Mouse (Mus musculus) embryo, embryonic 10.5 days (tissue): ENCODE results near the gene Psmd12.
A peak's percentile ranks its signal among the peaks of the same experiment; 100 is the strongest.

Experiments used
- DNase-seq: peaks from one replicate; pipeline ENCODE4 v3.0.0-alpha.2; 2015; ENCODE audit warnings: low spot score

Gene Psmd12

DNA sequence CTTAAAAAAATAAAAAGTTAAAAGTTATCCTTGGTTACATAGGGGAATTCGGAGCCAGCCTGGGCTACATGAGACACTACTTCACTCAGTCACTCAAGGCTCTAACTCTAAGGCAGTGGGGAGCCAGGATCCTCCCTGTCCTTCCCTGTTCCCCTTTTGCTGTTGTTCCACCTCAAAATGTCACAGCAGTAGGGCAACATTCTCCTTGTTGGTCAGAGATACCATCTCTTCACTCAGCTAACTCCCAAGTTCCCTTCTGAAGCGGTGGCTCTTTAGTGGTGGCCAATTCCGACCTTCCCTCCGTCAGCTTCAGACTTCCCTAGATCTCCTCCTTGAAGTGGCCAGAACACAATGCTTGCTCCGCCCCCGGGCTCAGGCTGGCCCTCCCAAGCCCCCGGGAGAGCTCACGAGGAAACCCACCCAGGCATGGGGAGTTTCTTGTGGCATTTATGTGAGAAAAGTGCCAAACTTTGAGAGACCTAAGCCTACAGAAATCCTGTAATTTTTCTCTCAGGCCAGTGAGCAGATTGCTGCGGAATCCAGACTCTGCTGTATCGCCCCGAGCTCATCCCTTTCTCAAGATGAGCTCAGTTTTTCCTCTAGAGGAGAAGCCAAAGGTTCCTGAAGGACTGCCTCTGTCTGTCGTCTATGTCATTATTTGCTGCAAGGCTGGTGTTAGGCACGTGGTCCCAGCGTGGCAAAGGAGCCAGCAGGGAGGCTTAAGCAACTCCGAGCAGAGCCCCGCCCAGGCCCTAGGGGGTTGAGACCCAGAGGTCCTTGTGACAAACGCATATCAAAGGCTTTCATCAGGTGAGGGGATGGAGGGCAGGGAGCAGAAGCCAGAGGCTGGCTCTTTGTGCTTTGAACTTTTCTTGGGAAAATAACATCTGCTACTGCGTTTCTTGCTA is 31.3 kb downstream of the Psmd12 start:
- peak; percentile 59 for DNase-seq

DNA sequence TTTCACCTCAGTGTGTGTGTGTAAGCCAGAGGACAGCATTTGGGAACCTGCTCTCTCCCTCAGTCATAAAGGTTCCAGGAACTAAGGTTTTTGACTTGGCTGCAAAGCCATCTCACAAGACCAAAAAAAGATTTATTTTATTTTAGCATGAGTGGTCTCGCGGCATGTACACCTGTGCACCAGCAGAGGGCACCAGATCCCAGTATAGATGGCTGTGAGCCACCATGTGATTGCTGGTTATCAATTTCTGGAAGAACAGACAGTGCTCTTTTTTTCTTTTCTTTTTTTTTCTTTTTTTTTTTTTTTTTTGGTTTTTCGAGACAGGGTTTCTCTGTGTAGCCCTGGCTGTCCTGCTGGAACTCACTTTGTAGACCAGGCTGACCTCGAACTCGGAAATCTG is 32.7 kb downstream of the Psmd12 start:
- DNase-seq: peak; percentile 84

DNA sequence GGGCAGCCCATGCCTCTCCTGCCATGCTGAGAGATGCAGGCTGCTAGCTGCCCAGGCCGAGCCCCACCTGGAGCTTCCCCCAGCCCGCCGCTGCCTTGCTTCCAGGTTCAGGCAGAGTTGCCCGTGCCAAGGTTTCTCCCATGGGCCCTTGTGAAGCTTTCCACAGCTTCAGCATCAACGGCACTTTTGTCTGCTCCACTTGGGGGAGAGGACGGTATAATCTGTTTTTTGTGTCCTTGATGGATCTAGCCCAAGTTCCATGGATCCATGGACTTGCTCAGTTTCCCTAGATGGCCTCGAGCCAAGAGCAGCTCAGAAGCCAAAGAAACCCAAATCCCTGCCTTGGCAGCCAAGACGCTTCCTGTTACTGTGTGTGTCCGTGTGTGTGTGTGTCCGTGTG is 33.8 kb downstream of the Psmd12 start:
- DNase-seq: no peak

DNA sequence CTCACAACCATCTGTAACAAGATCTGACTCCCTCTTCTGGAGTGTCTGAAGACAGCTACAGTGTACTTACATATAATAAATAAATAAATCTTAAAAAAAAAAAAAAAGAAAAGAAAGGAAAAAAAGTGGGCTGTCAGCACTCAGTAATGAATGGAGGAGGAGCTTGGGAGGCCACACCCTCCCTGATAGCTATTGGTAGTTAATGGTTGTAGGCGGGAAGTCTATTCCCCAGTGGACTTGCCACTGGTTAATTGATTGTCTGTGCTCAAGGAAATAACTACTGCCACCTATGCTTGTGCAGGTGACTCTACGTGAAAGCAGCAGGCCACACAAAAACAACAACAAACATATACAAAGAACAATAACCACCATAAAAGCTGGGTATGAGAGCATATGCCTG is 37.1 kb downstream of the Psmd12 start:
- no peak for DNase-seq

DNA sequence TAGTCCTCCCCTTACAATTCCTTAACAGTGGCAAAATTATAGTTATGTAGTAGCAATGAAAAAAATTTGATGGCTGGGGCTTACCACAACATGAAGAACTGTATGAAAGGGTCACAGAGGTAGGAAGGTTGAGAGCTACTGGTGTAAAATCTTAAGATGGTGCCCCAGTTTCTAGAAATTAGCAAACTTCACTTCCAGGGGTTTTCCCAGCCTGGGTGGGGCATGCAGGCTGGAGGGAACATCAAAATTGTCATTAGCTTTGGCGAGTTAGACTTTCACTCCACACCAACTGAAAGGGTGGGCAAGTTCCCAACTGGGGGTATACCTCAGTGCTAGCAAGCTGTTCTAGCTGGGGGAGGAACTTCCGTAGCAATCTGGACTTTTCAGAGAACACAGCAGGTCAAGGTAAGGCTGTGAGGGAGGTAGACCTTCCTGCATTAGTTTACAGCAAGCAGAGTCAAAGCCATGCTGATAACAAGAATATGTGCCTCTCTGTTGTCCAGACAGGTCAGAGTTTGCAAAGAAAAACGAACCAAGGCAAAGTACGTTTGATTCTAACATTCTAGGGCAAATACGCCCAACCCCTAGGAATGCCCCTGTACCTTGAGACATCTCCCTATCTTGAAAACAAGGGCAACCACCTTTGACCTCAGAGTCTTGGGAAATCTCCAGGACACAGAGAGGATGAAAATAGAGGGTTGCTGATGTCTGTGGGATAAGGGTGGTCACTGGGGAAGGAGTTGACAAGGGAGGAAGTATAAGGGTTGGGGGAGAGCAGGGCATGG is 39.6 kb downstream of the Psmd12 start:
- no peak for DNase-seq

DNA sequence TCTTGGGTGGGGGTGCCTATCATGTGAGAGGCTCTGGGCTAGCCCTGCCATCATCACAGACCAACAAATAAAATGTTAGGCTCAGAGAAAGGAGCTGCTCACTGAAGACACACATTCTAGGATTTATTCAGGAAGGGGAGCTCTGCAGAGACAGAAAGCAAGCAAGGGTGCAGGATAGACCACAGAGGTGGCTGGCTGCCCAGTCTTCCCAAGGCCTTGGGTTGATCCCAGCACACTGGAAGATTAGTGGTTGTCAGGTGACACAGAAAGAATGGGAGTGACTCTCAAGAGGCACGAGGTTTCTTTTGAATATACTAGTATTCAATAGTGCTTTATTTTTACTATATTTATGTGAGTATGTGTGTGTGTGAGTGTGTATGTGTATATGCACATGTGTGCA is 41.9 kb downstream of the Psmd12 start:
- no peak for DNase-seq

DNA sequence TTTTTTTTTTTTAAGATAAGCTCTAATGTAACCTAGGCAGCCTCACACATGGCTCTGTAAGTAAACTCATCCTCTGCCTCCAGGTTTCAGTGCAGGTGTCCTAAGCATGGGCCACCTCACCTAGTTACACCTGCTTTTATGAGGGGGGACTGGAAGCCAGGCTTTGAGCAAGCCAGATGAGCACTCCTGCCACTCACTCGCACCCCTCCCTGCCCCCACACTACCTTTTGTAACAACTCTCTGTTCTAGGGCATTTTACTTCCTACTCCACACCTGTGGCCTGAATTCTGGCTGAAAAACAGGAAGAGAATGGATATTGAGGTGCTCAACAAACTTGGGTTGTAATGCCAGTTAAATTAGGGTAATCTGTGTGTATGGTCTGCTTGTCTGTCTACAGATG is 45.7 kb downstream of the Psmd12 start:
- no peak for DNase-seq

DNA sequence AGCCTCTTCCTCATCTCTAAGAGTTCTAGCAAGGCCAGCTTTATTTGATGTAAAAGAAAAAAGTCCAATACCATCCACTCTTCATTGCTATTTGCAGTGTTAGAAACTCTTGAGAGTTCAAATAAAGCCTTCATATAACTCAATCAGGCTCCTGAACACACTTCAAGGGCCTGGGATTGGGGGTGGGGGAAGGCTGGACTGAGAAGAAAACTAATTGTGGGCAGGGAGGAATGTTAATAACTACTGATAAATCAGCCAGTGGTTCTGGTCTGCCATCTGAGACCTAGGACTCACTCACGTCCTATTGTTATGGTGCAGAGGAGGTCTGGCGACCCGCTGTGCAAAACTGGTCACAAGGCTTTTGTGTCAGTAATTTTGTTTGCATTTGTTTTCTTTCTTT is 48.3 kb downstream of the Psmd12 start:
- DNase-seq: peak; percentile 43

DNA sequence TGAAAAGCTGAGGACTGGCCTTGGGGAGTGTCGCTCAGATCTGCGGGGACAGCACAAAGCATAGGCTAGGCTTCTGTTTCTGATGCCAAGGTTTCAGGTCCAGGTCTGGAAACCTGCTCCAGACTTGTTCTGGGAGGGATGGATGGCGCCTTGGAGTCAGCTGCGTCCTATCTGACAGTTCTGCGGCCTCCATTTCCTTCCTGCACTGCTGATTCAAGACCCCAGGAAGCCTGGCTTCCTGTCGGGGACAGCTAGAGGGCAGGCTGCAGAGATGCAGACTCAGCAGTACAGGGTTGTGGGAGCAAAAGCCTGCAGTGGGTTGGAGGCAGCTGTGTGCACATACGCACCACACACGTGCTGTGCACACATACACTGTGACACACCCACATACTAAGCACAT is 50.0 kb downstream of the Psmd12 start:
- peak; percentile 20 for DNase-seq

DNA sequence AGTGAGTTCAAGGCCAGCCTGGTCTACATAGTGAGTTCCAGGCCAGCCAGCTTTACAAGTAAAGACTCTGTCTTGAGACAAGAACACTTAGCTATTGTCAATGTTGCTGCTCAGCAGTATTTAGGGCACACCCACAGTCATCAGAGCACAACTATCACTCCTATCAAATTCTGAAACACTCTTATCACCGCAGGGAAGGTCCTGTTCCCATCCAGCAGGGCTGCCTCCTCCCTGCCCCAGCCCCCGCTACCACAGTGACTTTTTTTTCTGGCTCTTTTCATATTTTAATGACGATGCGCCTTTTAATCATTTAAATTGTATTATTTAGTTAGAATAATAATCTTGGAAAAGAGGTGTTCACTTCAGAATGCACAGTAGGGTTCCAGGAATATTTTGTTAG is 52.2 kb downstream of the Psmd12 start:
- no peak for DNase-seq

DNA sequence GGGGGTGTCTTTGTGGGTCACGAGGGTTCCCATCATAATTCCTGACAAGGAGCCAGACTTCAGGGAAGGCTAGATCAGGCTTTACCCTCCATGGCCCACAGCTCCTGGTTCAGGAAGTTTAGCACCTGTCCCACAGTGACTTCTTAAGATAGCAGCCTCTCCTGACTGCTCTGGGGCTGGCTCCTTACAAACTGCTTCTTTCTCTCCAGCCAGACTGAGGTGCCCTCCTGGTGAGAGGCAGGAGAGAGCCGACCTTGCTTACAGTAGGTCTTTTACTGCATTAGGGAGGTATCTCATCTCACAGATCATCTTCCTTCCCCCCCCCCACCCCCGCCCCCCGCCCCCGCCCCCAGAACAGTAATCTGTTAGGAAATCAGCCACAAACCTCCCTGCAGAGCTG is 53.0 kb downstream of the Psmd12 start:
- DNase-seq: no peak

DNA sequence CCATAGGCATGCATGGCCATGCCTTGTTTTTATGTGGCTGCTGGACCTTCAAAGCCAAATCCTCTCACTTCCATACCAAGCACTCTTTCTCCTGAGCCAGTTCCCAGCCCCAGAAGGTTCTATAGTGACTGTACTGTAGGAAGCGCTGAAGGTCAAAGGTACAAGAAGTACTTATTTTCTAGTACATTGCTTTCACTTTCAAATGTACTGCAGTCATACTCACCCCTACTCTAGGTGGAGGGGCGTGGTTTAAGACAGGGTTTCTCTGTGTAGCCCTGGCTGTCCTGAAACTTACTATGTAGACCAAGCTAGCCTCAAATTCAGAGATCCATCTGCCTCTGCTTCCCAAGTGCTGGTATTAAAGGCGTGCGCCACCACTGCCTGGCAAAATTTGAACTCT is 59.7 kb downstream of the Psmd12 start:
- no peak for DNase-seq

DNA sequence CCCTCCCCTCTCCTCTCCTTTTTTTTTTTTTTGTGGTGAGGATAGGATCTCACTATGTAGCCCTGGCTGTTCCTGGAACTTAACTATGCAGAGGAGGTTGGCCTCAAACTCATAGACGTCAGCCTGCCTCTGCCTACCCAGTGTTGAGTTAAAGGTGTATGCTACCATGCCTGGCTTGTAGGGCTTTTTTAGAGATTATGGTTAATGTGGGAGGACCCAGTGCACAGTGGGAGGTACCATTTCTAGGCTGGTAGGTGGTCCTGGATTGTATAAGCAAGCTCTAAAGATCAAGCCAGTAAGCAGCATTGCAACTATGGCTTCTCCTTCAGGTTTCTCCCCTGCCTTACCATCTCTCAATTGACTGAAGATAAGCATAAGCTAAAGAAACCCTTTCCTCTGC is 61.1 kb downstream of the Psmd12 start:
- no peak for DNase-seq

DNA sequence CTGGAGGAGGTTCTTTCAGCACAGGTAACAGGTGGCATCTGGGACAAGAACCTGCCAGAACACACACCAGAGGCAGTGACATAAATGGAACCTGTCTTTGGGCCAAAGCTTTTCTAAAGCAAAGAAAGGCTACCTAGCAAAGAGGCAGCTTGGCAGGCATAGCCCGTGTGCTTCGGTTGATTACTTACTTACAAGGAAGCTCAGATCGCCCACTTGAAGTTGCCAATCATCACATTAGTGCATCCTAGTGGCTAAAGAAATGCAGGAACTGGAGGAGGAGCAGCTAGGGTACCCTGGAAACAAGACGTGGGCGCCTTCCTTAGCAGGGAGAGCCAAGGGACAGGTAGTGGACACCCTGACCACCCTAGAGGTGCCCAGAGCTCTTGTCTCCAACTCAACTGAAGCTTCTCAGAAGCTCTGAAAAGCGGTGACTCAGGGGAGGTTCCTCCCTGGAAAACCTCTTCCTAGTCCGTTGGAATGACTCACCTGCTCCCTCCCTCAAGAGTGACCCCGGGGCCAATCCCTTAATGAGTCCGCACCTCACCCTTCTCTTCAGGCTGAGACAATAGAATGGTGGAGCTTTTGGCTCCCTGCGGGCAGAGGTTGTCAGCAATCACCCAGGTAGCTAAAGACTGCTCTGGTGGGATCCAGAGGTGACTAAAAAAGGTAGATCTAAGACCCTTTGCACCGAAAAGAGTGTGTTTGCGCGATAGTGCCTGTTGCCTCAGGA is 66.6 kb downstream of the Psmd12 start:
- peak; percentile 10 for DNase-seq

DNA sequence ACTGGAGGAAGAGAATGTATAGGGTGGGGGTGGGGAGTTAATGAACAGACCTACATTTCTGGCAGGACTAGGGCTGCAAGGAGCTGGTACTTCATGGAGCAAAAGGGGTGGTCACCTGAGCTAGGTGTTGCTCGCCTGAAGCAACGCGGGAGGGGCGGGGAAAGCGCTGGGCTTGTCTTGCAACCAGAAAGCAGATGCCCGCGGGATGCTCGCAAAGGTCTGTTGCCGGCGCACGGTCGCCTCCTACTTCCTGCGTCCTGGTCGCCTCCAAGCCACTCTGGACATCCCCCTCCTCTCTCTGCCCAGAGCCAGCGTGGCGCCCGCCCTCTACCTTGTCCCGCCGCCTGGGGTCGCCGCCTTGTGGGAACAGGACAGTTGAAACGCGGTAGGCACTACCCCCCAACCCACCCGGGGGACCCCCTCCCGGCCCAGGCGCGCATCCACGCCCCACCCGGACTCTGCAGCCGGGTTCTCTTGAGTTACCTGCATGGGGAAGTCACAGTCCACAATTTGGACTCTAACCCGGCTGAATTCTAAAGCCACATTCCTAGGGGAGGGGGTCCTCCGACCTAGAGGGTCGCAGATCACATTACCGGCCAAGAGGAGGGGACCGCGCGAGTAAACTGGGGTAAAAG is 67.5 kb downstream of the Psmd12 start:
- peak; percentile 79 for DNase-seq

DNA sequence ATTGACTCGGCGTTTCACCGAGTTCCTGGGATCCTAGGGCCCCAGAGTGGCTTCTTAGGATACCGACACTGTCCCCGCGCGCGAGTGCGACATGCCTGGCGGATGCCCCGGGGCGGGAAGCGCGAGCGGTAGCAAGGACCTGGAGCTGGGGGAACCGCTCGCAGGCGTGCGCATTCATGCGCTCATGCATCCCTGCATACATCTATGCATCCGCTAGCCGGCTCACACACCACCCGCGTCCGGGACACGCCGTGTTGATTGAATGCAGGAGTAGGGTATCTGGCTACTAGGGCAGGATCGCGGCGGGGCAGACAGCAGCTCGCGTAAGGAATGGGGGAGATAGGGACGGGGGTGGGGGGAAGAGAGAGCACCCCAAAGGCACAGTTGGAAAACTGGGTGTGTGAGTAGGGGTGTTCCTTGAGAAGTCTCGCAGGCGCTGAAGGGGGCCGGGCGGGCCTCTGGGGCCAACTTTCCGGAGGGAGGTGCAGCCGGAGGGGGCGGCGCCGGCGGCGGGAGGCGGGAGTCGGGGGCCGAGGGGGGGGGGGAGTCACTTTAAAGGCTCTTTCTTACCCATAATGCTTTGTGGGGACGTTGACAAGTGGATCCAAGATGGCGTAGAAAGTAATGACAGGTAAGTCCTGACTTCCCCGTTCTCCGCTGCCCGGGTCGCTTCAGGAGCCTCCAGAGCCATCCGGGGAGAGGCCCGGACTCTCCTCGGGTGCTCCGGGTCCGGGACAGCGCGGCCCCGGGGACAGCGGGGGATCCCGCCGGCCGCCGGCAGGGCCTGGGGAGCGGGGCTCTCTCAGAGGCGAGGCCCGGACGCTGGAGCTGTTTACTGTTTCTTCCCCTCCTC is 68.3 kb downstream of the Psmd12 start, which contains the start of gene Helz:
TSS of gene Helz (plus strand) at position 580 of the 853 bp plus-strand sequence.
- peak; percentile 87 for DNase-seq

DNA sequence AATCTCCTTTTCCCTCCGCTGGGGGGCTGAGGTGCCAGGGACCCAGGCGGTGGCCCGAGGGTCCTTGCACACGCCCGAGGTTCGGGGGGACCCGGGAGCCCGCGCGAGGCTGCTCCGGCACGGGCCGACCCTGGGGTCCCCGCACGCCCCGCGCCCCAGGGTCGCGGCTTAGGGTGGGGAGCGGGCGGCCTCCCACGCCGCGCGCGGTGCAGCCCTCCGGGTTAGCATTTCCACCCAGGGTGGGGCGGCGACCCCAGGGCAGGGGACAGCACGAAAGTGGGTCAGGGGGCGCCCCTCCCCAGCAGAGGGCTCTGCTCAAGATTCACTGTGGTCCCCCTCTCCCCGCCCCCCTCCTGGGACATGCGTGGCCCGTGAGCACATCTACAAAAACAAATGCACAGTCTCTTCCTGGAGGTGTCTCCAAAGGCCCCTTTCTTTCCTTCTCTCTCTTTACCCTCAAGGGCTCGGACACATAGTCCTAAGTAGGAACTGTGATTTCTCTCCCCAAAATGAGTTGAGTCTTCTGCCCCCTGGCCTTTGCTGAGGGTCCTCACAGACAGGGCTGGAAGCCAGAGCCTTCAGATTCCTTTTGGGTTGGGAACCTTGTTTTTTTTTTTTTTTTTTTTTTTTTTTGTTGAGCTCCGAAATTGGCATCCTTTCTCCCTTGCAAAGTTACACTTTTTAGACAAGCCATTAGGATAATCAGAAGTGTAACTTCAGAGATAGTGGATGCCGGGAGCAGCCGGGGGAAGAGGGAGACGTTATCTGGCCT is 69.1 kb downstream of the Psmd12 start:
- peak; percentile 49 for DNase-seq
